Mouse (Mus musculus): Measurements from ENCODE around the gene Git2. TPM values are rescaled to one million over a fixed set of nuclear protein-coding genes. Genes with fewer than 3 reads are reported as not detected.

The Git2 gene
- total RNA-seq, 2 experiments from 2014 or later: 51.1 to 57.0 TPM

- ATAC-seq (replicated peaks; ENCODE audit: low FRiP score, poor library complexity, severe bottlenecking): no peak
These were observed 43.3 kb downstream of the Git2 start for GRCm38 (mm10) chr5:114731969-114732368.

- ATAC-seq (replicated peaks; ENCODE audit: low FRiP score, poor library complexity, severe bottlenecking): no peak
These were observed 43.8 kb downstream of the Git2 start for GRCm38 (mm10) chr5:114731498-114731897.

GRCm38 (mm10) chr5:114730129-114730528 is 45.2 kb downstream of the Git2 start:
- no peak for ATAC-seq (replicated peaks; ENCODE audit: low FRiP score, poor library complexity, severe bottlenecking)

GRCm38 (mm10) chr5:114728160-114728559 is 47.2 kb downstream of the Git2 start:
- ATAC-seq (replicated peaks; ENCODE audit: low FRiP score, poor library complexity, severe bottlenecking): no peak

- ATAC-seq (replicated peaks; ENCODE audit: low FRiP score, poor library complexity, severe bottlenecking): no peak
These were observed 52.5 kb downstream of the Git2 start for GRCm38 (mm10) chr5:114722846-114723245.

- ATAC-seq (replicated peaks; ENCODE audit: low FRiP score, poor library complexity, severe bottlenecking): no peak
These were observed 53.3 kb downstream of the Git2 start for GRCm38 (mm10) chr5:114721969-114722368.

- ATAC-seq (replicated peaks; ENCODE audit: low FRiP score, poor library complexity, severe bottlenecking): no peak
These were observed 54.5 kb downstream of the Git2 start for GRCm38 (mm10) chr5:114720784-114721183.

GRCm38 (mm10) chr5:114719928-114720270 is 55.4 kb downstream of the Git2 start:
- no peak for ATAC-seq (replicated peaks; ENCODE audit: low FRiP score, poor library complexity, severe bottlenecking)

- no peak for ATAC-seq (replicated peaks; ENCODE audit: low FRiP score, poor library complexity, severe bottlenecking)
These were observed 56.1 kb downstream of the Git2 start for GRCm38 (mm10) chr5:114719003-114719927.

- ATAC-seq (replicated peaks; ENCODE audit: low FRiP score, poor library complexity, severe bottlenecking): no peak
These were observed 56.8 kb downstream of the Git2 start for GRCm38 (mm10) chr5:114718483-114718882.

GRCm38 (mm10) chr5:114717937-114718336 is 57.4 kb downstream of the Git2 start:
- no peak for ATAC-seq (replicated peaks; ENCODE audit: low FRiP score, poor library complexity, severe bottlenecking)

- no peak for ATAC-seq (replicated peaks; ENCODE audit: low FRiP score, poor library complexity, severe bottlenecking)
These were observed 58.0 kb downstream of the Git2 start for GRCm38 (mm10) chr5:114717292-114717691.

GRCm38 (mm10) chr5:114714551-114714950 is 60.8 kb downstream of the Git2 start:
- no peak for ATAC-seq (replicated peaks; ENCODE audit: low FRiP score, poor library complexity, severe bottlenecking)

GRCm38 (mm10) chr5:114709357-114709756 is 66.0 kb downstream of the Git2 start:
- ATAC-seq (replicated peaks; ENCODE audit: low FRiP score, poor library complexity, severe bottlenecking): no peak

GRCm38 (mm10) chr5:114708491-114708890 is 66.8 kb downstream of the Git2 start:
- no peak for ATAC-seq (replicated peaks; ENCODE audit: low FRiP score, poor library complexity, severe bottlenecking)

GRCm38 (mm10) chr5:114707265-114708068 is 67.8 kb downstream of the Git2 start, which contains the start of gene Tchp:
Gene Tchp (plus strand): TSS chr5:114707760.
- peak; percentile 87 for ATAC-seq (replicated peaks; ENCODE audit: low FRiP score, poor library complexity, severe bottlenecking)

GRCm38 (mm10) chr5:114702403-114703392 is 72.6 kb downstream of the Git2 start:
- ATAC-seq (replicated peaks; ENCODE audit: low FRiP score, poor library complexity, severe bottlenecking): peak; percentile 56; the same call in 1 of the 2 replicates

- no peak for ATAC-seq (replicated peaks; ENCODE audit: low FRiP score, poor library complexity, severe bottlenecking)
These were observed 76.3 kb downstream of the Git2 start for GRCm38 (mm10) chr5:114699015-114699414.

GRCm38 (mm10) chr5:114698044-114698746 is 77.1 kb downstream of the Git2 start:
- ATAC-seq (replicated peaks; ENCODE audit: low FRiP score, poor library complexity, severe bottlenecking): no peak

Measured in erythroid progenitor cell, adult 5-6 weeks (primary cell).